Mouse (Mus musculus) intestine, embryonic 16.5 days (tissue): ENCODE measurements around the gene Hcst. TPM values are rescaled to one million over a fixed set of nuclear protein-coding genes. Genes with fewer than 3 reads are reported as not detected.

Experiments
- ATAC-seq: fragments of 200-750 bp; cut with Nextera tagmentation; 2 replicates; pipeline ENCODE4 v1.8.0; 2017; ENCODE audit warnings: moderate TSS enrichment, moderate library complexity
- H3K27ac ChIP-seq: fragments of 300-500 bp; sonication (generic); 2 replicates; pipeline ENCODE4 v1.5.1; 2014; ENCODE audit warnings: mild to moderate bottlenecking, low read length
- H3K27me3 ChIP-seq: fragments of 300-500 bp; sonication (generic); replicated peaks from 2 replicates; pipeline ENCODE4 v1.6.1; 2014; ENCODE audit warnings: low read length, control low read depth, mixed read lengths; ENCODE audit not compliant: control insufficient read depth, insufficient read depth
- H3K36me3 ChIP-seq: fragments of 300-500 bp; sonication (generic); 2 replicates; pipeline ENCODE4 v1.6.1; 2014; ENCODE audit warnings: low read length, control low read depth; ENCODE audit not compliant: control insufficient read depth, insufficient read depth
- H3K4me1 ChIP-seq: fragments of 300-500 bp; sonication (generic); 2 replicates; pipeline ENCODE4 v1.6.1; 2014; ENCODE audit warnings: low read length, control low read depth, mixed read lengths; ENCODE audit not compliant: control insufficient read depth, insufficient read depth
- H3K4me2 ChIP-seq: fragments of 300-500 bp; sonication (generic); 2 replicates; pipeline ENCODE4 v1.6.1; 2014; ENCODE audit warnings: low read depth, low read length, control low read depth
- H3K4me3 ChIP-seq: fragments of 300-500 bp; sonication (generic); 2 replicates; pipeline ENCODE4 v1.5.1; 2014; ENCODE audit warnings: mild to moderate bottlenecking, low read length
- H3K9ac ChIP-seq: fragments of 300-500 bp; sonication (generic); 2 replicates; pipeline ENCODE4 v1.6.1; 2014; ENCODE audit warnings: low read depth, low read length
- H3K9me3 ChIP-seq: fragments of 300-500 bp; sonication (generic); 2 replicates; pipeline ENCODE4 v1.6.1; 2016; ENCODE audit warnings: low read length, control low read depth; ENCODE audit not compliant: control insufficient read depth
- WGBS: fragments of 180-500 bp; shearing (Covaris S2); extraction: QIAGEN DNeasy Blood & Tissue Kit; methylation state at CpG from one replicate; pipeline ENCODE4 v1.1.7; 2014; 5-methylcytosine and 5-hydroxymethylcytosine counted together
- polyA plus RNA-seq: library from polyadenylated mRNA; unstranded; fragments of >200 nt; fragmentation: Nextera tagmentation; extraction: Ambion mirVana; gene quantifications from 2 replicates; pipeline ENCODE4 v1.2.1, GENCODE M21; 2015

Hcst gene
- polyA plus RNA-seq, 1 experiment from 2014 or later, result 3.1 TPM

DNA sequence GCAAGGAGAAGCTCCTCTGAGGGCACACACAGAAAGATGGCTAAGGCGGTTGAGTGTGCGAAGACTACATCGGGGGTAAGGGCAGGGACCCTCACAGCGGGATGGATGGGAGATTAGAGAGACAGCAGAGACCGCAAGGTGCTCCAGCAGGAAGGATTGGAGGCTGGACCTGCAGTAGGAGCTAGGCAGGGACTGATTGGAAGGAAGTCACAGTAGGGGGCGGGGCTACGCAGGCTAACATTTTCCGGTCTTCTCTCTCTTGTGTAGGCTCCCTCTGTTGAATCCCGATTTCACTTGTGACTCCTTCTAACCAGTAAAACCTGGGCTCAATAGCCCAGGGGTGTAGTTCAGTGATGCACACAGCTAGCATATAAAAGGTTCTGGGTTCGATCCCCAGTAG lies 17.2 kb upstream of the Hcst start:
- Histone ChIP-seq H3K4me2 (no peak overlapping the region), H3K4me3 (no peak overlapping the region), H3K27ac (no peak overlapping the region), H3K4me1 (no peaks in the 10 kb centered on the region), H3K36me3 (no peaks in the 10 kb centered on the region), H3K9me3 (no peaks in the 10 kb centered on the region), H3K27me3 (peaks cover 2% of the 10 kb centered on the region; the same call in 1 of the 2 replicates), H3K9ac (no peak overlapping the region)
- no peak for ATAC-seq
- 24% methylated on average over 10 of the region's 10 CpGs for whole genome bisulfite sequencing

DNA sequence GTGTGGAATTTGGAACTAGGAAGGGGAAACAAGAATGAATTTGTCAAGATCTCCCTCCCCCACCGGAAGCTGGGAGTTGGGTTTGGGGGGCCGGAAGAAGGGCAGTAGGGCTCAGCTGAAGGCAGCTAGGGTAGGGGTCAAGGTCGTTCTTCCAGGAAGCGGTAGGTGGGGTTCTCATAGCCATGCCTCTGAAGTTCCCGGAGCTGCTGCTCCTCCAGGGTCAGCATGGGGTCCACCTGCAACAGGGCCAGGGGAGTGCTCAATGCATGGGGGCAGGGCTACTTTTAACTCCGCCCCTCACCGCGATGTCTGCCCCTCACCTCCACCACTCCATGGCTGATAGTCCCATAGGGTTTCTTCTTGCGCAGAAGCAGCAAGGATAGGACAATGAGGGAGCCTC lies 15.5 kb upstream of the Hcst start:
- Histone ChIP-seq H3K27ac (no peak overlapping the region), H3K9me3 (no peaks in the 10 kb centered on the region), H3K27me3 (peaks cover 2% of the 10 kb centered on the region; the same call in 1 of the 2 replicates), H3K4me2 (no peak overlapping the region), H3K4me1 (no peaks in the 10 kb centered on the region), H3K9ac (no peak overlapping the region), H3K4me3 (no peak overlapping the region), H3K36me3 (no peaks in the 10 kb centered on the region)
- WGBS, result 46% methylated on average over 9 of the region's 9 CpGs
- ATAC-seq, result no peak

DNA sequence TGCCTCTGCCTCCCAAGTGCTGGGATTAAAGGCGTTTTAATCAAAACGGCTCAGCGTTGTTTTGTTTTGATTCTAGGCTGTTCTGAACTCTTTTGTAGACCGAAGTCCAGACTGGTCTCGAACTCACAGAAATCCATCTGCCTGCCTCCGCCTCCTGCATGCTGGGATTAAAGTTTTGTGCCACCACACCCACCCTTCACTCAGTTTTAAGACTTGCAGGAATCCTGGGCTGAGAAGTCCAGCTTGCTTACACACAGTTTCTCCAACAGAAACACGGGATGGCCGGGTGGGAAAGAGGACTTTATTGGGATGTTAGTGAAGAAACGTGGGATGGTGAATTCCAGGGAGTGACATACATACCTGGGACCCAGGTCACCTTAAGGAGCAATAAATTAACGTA lies 15.0 kb upstream of the Hcst start:
- H3K9me3 ChIP-seq, result no peaks in the 10 kb centered on the region

DNA sequence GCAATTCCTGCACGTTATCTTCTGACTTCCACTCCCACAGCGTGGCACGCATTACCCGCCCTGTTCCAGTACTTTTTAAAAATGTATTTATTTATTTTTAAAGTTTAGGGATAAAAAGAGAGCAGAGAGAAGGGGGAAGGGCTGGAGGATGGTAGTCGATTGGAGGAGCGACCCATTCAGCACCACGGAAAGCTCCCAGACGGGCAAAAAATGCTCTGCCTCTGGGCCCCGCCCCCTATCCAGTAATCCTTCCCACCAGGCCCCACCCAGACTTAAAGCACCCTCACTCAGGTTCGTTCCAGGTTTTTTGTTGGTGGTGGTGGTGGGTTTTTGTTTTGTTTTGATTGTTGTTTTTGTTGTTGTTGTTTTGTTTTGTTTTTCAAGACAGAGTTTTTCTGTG lies 14.6 kb upstream of the Hcst start:
- Histone ChIP-seq H3K9me3 (no peaks in the 10 kb centered on the region), H3K36me3 (no peaks in the 10 kb centered on the region), H3K4me1 (no peaks in the 10 kb centered on the region), H3K27me3 (peaks cover 2% of the 10 kb centered on the region; the same call in 1 of the 2 replicates), H3K27ac (no peak overlapping the region), H3K9ac (no peak overlapping the region), H3K4me2 (no peak overlapping the region), H3K4me3 (no peak overlapping the region)
- no peak for ATAC-seq
- whole genome bisulfite sequencing, result 2% methylated on average over 10 of the region's 10 CpGs

More for the DNA sequence above, 15.0 kb upstream of the Hcst start:
- H3K9ac ChIP-seq, result no peak overlapping the region
- WGBS, result 69% methylated on average over 10 of the region's 10 CpGs
- no peak overlapping the region for H3K27ac ChIP-seq
- no peaks in the 10 kb centered on the region for H3K4me1 ChIP-seq
- no peak overlapping the region for H3K4me3 ChIP-seq
- H3K27me3 ChIP-seq, result peaks cover 2% of the 10 kb centered on the region; the same call in 1 of the 2 replicates
- ATAC-seq, result no peak
- H3K4me2 ChIP-seq, result no peak overlapping the region
- no peaks in the 10 kb centered on the region for H3K36me3 ChIP-seq

DNA sequence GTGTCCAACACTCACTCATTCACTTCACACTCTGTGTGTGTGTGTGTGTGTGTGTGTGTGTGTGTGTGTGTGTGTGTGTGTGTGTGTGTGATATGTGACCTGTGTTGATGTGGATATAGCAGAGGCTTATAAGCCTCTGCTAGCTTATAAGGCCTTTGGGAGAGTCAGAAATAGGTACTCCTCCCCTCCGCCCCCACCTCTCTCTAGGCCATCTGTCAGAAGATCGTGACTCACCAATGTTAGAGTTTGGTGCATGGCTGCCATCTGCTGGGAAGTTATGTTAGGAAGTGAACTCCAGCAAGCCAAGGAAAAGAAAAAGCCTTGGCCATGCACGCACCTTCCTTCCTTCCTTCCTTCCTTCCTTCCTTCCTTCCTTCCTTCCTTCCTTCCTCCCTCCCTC lies 12.1 kb upstream of the Hcst start:
- 4% methylated on average over 3 of the region's 3 CpGs for WGBS
- no peak for ATAC-seq
- H3K9me3 ChIP-seq, result no peaks in the 10 kb centered on the region

DNA sequence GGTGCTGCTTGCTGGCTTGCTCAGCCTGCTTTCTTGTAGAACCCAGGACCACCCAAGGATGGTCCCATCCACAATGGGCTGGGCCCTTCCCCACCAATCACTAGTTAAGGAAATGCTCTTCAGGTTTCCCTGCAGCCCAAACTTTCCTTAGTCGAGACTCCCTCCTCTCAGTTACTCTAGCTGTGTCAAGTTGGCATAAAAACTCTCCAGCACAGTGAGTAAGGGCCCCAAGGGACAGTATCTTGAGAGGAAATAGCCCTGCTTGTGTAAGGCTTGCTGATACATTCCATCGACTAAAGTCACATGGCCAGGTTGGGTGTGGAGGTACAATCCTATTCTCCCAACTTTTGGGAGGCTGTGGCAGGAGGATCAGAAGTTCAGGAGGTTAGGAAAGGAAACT lies 10.5 kb upstream of the Hcst start:
- Histone ChIP-seq H3K27ac (no peak overlapping the region), H3K4me3 (no peak overlapping the region), H3K9ac (no peak overlapping the region), H3K9me3 (no peaks in the 10 kb centered on the region), H3K4me2 (no peak overlapping the region), H3K27me3 (no peaks in the 10 kb centered on the region), H3K4me1 (no peaks in the 10 kb centered on the region), H3K36me3 (peaks cover 9% of the 10 kb centered on the region)
- 43% methylated on average over 2 of the region's 2 CpGs for WGBS
- no peak for ATAC-seq

More for the DNA sequence above, 12.1 kb upstream of the Hcst start:
- Histone ChIP-seq H3K27me3 (peaks cover 2% of the 10 kb centered on the region; the same call in 1 of the 2 replicates), H3K4me2 (no peak overlapping the region), H3K27ac (no peak overlapping the region), H3K36me3 (peaks cover 3% of the 10 kb centered on the region; the same call in 1 of the 2 replicates), H3K9ac (no peak overlapping the region), H3K4me3 (no peak overlapping the region), H3K4me1 (no peaks in the 10 kb centered on the region)

DNA sequence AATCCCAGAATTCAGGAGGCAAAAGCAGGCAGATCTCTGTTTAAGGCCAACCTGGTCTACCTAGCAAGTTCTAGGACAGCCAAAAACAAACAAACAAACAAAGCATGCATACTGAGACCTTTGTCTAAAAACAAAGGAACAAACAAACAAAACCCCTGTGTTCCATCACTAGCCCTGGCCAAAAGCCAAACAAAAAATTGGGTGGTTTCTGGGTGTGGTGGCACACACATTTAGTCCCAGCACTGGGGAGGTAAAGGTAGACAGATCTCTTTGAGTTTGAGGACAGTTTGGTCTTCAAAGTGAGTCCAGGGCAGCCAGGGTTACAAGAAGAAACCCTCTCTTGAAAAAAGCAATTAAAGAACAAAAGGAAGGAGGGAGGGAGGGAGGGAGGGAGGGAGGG lies 9.7 kb upstream of the Hcst start:
- Histone ChIP-seq H3K9me3 (no peaks in the 10 kb centered on the region), H3K4me1 (no peaks in the 10 kb centered on the region), H3K4me3 (no peak overlapping the region), H3K27me3 (no peaks in the 10 kb centered on the region), H3K36me3 (peaks cover 9% of the 10 kb centered on the region), H3K4me2 (no peak overlapping the region), H3K9ac (no peak overlapping the region), H3K27ac (no peak overlapping the region)
- ATAC-seq, result no peak

DNA sequence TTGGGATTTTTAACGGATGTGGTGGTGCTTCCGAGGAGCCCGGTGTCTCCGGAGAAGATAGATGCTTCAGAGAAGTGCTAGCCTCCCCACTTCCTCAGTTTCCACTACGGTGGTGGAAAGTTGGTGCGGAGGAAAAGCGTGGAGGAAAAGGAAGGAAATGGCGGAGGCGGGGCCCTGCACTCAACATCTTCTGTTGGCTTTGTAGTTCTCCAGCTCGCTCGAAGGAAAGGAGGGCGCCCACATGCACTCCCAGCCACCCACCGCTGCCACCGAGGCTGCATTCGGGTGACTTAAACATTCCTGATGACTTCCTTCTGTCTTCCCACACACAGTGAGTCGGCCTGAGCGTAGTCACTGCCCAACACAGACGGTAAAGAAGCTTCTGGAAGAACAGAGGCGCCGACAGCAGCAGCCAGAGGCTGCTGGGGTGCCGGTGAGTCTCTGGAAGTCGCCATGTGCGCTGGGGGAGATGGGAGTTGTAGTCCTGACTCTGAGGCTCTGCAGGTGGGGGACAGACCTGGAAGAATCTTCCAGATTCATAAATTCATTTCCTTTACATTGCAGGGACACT lies 3.5 kb upstream of the Hcst start:
- Histone ChIP-seq H3K27ac (0 out of 2 replicates have a peak overlapping the region, but pooled peaks have one; percentile 54), H3K4me1 (peaks cover 9% of the 10 kb centered on the region; the same call in 1 of the 2 replicates), H3K36me3 (peaks cover 9% of the 10 kb centered on the region), H3K4me2 (peak overlapping the region; percentile 90), H3K4me3 (peak overlapping the region; percentile 63), H3K9me3 (no peaks in the 10 kb centered on the region), H3K9ac (peak overlapping the region; percentile 59), H3K27me3 (no peaks in the 10 kb centered on the region)
- ATAC-seq, result no peak
- 36% methylated on average over 23 of the region's 23 CpGs for WGBS

DNA sequence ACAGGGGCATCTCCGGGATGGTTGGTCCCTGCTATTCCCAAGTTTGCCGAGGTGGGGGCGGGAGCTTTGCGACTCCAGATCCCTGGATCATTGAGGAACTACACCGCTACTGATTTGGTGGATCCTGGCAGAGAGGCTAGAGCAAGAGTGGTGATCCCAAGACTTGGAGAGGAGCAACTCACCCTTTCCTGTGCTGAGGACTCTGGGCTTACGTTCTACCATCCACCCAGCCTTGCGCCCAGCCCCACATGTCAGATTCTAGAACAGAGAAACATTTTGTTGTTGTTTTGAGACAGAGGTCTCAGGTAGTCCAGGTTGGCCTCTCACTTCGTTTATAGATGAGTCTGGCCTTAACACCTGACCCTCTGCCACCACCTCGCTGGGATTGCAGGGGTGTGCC lies 2.9 kb upstream of the Hcst start:
- no peaks in the 10 kb centered on the region for H3K27me3 ChIP-seq
- no peaks in the 10 kb centered on the region for H3K9me3 ChIP-seq
- H3K9ac ChIP-seq, result peak overlapping the region; percentile 59
- peak overlapping the region; percentile 90 for H3K4me2 ChIP-seq
- H3K4me1 ChIP-seq, result peaks cover 9% of the 10 kb centered on the region; the same call in 1 of the 2 replicates
- H3K4me3 ChIP-seq, result peak overlapping the region; percentile 63
- 10% methylated on average over 9 of the region's 9 CpGs for WGBS
- peak overlapping the region; percentile 54 for H3K27ac ChIP-seq
- peaks cover 9% of the 10 kb centered on the region for H3K36me3 ChIP-seq
- peak; percentile 41 for ATAC-seq
